Mouse (Mus musculus) cerebellum, adult 8-10 months (tissue): Measurements from ENCODE around the gene Cdiptos.

Source experiments
- DNase-seq: peaks from one replicate; pipeline ENCODE4 v3.0.0; 2022

Cdiptos gene

DNA sequence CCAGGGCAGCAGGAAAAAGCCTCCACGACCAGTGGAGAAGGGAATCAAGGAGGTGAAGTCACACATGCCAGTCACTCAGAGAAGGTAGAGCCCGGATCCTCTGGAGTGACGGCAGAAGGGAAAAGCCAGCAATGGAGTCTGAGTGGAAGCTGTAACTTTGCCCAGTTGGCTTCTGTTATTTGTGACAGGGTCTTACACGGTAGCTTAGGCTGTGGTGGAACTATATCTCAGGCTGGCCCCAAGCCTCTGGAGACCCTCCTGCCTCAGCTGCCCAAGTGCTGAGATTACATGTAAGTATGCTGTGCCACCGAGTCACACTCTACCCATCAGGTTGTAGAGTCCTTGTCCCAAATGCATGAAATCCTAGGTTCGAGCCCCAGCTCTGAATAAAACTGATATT lies 37.5 kb upstream of the Cdiptos start:
- DNase-seq = no peak

- DNase-seq = no peak
Measured at GRCm38 (mm10) chr7:127012845-127013244, 36.9 kb upstream of the Cdiptos start.

- no peak for DNase-seq
Measured at GRCm38 (mm10) chr7:127012374-127012773, 36.5 kb upstream of the Cdiptos start.

GRCm38 (mm10) chr7:127011717-127012116 lies 35.8 kb upstream of the Cdiptos start:
- no peak for DNase-seq

DNA sequence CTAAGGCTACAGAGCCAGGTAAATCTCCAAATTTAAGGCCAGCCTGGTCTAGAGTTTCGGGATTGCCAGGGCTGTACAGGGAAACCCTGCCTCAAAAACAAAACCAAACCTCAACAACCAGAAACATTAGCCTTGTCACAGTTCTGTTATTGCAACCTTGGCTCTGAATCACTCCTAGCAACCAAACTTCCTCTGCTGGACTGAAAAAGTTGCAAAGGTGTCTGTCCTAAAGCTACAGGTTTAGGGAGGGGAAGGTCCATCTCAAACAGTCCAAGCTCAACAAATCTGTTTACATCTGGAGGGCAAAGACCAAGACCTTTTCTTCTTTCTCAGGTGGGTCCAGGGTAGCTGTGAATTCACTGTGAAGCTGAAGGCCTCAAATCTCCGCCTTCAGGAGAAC lies 35.2 kb upstream of the Cdiptos start:
- DNase-seq = no peak

DNA sequence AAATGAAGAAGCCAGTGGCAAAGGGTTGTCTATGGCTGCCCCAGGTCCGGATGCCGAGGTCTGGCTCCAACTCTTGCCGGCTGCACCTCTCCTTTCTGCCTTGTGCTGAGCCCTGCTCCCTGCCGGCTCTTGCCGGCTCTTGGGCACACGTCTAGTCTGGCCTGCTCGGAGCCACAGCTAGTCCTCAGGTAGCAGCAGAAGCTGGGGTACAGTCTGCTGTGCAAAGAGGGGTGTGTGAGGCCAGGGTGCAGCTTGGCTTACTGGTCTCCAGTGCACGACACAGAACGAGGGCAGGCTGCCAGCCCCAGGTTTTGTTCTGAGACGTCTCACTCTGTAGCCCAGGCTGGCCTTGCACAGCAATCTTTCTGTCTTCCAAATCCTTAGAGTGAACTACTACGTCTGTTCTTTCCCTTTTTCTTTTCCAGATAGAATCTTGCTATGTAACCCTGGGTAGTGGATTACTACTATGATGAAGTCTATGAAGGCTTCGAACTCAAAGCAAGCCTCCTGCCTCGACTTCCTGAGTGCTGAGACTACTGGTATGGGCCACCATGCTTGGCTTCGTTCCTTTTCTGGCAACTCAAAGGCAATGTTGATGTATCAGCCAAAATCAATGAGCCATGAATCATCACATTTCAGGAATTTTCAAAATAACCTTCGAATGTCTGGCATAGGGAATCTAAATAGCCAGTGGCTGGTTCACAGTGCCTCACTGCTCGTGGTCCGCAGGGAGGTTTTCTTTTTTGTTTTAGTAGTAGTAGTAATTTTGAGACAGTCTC lies 33.6 kb upstream of the Cdiptos start:
- DNase-seq = peak; percentile 68

- DNase-seq = peak; percentile 97
Measured at GRCm38 (mm10) chr7:127008239-127009019, 32.5 kb upstream of the Cdiptos start.

GRCm38 (mm10) chr7:127007313-127008024 lies 31.6 kb upstream of the Cdiptos start:
- DNase-seq = no peak

DNA sequence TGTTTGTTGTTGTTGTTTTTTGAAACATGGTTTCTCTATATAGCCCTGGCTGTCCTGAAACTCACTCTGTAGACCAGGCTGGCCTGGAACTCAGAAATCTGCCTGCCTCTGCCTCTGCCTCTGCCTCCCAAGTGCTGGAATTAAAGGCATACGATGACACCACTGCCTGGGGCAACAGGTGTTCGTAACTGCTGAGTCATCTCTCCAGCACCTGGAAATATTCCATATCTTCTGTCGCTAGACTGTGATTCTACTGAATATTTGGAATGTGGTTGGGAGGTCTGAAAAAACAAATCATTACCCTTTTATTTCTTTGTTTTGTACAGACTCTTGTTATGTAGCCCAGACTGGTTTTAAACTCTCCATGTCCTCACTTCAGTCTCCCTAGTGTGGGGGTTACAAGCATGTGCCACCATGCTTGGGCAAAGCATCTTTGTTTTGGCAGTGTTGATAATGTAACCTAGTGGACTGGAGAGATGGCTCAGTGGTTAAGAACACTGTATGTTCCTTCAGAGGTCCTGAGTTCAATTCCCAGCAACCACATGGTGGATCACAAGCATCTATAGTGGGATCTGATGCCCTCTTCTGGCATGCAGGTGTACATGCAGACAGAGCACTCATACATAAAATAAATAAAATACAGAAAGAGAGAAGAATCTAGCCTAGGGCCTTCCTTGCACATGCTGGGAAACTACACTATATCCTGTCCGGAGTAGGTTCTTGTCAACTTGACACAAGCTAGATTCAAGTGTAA lies 28.4 kb upstream of the Cdiptos start:
- no peak for DNase-seq

GRCm38 (mm10) chr7:127003620-127004019 lies 27.7 kb upstream of the Cdiptos start:
- DNase-seq = no peak

DNA sequence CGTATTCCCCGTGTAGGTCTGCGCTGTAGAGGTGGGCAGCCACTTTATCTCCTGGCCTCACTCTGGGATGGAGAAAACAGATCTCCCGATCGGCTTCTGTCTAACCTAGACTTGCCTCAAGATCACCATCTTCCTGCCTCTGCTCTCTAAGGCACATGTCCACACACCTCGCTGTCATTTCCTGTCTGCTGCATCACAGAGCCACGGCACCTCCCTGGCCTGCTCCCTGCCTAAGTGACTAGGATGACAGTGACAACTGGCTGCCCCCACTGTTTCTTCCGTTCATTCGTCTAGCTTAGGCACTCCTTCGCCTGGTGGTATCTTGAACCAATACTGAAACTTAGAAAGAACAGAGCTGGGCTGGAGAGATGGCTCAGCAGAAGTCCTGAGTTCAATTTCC lies 23.7 kb upstream of the Cdiptos start:
- no peak for DNase-seq

DNA sequence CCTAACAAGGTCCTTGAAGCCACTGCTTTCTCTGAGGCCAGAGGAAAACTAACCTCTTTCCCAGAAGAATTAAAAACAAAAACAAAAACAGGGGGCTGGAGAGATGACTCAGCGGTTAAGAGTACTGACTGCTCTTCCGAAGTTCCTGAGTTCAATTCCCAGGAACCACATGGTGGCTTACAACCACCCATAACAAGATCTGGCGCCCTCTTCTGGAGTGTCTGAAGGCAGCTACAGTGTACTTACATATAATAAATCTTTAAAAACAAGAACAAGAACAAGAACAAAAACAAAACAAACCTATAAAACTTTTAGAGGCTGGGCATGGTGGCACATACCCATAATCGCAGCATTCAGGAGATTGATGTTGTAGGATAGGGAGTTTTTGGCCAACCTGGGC lies 20.6 kb upstream of the Cdiptos start:
- no peak for DNase-seq

DNA sequence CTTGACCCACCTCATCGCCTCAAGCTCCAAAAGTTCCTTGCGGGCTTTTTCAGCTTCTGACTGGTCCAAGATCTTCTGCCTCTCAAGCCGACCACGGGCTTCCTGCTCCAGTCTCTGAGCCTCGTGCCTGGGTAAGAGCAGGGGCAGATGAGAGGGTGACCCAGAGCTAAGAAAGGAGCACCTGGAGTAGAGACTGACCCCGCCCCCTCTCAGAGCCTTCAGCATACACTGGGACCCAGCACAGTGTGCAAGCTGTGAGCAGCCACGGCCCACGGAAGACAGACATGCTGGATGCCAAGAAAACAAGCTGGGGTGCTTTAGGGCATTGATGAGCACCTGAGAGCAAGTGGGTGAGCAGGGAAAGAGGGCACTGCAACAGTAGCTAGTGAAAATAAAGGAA lies 12.9 kb upstream of the Cdiptos start:
- DNase-seq = no peak

DNA sequence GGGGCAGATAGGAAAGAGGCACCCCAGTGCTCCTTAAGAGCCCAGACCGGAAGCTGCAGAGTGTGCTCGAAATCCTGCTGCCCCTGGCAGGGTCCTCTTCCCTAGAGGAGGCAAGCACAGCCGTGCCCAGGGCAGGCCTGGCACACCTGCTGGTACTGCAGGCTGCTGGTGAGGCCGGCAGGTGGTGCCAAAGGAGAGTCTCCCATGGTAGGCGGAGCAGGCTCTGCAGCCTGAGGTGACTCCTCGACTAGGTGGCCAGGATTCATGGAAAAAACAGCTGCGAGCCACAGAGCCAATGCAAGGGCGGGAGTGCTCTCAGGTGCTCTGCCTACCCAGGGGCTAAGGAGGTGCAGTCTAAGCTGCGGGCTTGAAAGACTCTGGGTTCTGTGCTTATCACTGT lies 10.4 kb upstream of the Cdiptos start:
- peak; percentile 79 for DNase-seq

DNA sequence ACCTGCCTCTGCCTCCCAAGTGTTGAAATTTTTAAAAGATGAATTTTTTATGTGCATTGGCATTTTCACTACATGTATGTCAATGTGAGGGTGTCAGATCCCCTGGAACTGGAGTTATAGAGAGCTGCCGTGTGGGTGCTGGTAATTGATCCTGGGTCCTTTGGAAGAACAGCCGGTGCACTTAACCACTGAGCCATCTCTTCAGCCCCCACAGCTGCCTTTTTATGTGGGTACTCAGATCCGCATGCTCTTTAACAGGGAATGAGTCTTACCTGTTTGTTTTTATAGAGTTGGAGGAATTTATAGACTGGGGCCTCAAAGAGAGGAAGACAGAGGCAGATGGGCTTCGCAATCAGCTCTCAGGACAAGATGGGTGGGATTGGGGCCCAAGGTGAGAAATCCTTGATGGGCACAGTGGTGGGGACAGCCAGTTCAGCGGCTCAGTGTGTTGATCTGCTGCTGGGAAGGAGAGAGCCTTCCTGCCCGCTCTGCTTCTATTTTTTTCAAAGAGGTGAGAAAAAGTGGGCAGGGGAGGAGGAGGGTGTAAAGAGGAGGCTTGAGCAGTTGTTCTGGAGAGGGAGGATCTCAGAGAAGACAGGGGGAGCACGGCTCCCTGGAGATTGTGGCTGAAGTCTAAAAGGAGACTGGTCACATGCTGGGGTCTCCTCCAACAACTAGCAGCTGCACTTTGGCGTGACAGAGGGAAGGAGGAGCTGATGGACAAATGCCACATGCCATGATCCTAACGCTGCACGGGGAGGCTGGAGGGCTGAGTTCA lies 9.0 kb upstream of the Cdiptos start:
- no peak for DNase-seq

GRCm38 (mm10) chr7:126983113-126983512 lies 7.2 kb upstream of the Cdiptos start:
- no peak for DNase-seq

DNA sequence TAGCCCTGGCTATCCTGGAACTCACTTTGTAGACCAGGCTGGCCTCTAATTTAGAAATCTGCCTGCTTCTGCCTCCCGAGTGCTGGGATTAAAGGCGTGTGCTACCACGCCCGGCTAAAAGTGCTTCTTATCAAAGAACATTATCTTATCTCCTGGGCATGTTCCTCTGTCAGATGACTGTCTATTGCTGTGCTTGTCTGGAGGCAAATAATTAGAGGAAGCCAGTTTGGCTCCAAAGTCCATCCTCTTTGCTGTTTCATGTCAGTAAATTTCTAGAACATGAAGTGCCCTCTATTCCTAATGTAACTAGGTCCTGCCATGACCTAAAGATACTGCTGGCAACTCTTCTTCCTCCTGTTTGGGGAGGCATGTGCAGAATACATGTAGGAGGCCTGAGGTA lies 6.2 kb upstream of the Cdiptos start:
- DNase-seq = no peak

DNA sequence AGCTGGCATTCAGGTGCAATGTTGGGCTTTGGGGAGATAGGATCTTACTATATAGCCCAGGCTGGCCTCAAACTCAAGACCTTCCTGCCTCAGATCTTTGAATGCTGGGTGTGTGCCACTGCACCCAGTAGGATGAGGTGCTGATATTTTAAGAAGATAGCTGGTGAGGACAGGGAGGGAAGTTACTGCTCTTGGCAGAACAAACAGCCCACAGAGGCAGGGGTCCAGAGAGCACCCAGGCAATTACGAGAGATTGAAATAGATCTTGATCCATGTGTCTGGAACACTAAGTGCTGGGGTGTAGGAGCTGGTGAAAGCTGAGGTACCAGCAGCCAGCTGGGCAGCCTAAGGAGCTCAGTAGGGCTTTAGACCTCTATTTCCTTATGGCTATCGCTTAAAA lies 5.7 kb upstream of the Cdiptos start:
- no peak for DNase-seq

GRCm38 (mm10) chr7:126978841-126979240 lies 2.9 kb upstream of the Cdiptos start:
- DNase-seq = no peak

DNA sequence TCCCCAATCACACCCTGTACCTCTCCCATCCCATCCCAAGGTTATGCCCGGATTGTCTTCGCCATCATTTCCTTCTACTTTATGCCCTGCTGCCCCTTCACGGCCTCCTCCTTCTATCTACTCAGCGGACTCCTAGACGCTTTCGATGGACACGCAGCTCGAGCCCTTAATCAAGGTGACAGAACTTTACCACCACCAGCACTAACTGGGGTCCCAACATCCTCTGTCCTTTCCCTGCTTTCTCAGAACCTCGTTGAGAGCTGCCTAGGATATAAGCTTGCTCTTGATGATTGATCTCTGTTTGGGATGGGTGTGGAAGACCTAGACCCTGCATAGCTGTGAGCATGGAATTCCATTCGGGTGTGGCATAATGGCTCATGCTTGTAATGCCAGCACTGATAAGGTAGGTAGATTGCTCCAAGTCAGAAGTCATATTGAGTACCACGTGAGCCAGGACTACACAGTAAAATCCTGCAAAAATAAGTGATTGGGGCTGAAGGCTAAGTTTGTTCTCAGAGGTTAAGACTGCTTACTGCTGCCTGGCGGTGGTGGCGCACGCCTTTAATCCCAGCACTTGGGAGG lies 1.1 kb upstream of the Cdiptos start:
- no peak for DNase-seq

GRCm38 (mm10) chr7:126975893-126975949 lies 177 bp downstream of the Cdiptos start, which contains the start of gene Cdipt:
Cdipt (plus strand) TSS chr7:126975914.
- no peak for DNase-seq

DNA sequence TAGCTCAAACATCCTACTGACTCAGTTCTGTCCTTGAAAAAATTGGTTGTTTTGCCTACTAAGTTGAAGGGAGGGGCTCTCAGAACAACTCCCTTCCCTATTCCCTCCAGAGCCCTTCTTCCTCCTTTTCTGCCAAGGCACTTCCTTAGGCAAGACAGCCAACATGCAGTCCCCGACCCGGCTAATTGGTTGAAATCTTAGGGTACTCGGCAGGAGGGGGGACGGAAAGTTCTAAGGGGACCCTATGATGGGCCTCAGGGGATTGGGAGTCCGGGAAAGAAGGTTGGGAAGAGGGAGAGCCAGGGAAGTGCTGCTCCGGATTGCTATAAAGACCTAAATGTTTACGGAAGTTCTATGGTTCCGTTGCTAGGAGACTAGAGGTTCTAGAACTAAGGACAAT lies 405 bp downstream of the Cdiptos start:
- DNase-seq = peak; percentile 45
